Mouse (Mus musculus): ENCODE data around the gene P4ha1.

The P4ha1 gene

GRCm38 (mm10) chr10:59323488-59324161 lies 529 bp downstream of the P4ha1 start:
- no peak for DNase-seq (ENCODE audit: low read depth)

GRCm38 (mm10) chr10:59324311-59325165 lies 1.4 kb downstream of the P4ha1 start:
- no peak for DNase-seq (ENCODE audit: low read depth)

GRCm38 (mm10) chr10:59326612-59327315 lies 3.7 kb downstream of the P4ha1 start:
- no peak for DNase-seq (ENCODE audit: low read depth)

- DNase-seq (ENCODE audit: low read depth): no peak
These were observed 4.2 kb downstream of the P4ha1 start for GRCm38 (mm10) chr10:59327316-59327710.

GRCm38 (mm10) chr10:59331546-59332256 lies 8.6 kb downstream of the P4ha1 start:
- no peak for DNase-seq (ENCODE audit: low read depth)

- DNase-seq (ENCODE audit: low read depth): no peak
These were observed 10.3 kb downstream of the P4ha1 start for GRCm38 (mm10) chr10:59333400-59333799.

GRCm38 (mm10) chr10:59334899-59335798 lies 12.1 kb downstream of the P4ha1 start:
- DNase-seq (ENCODE audit: low read depth): no peak

- DNase-seq (ENCODE audit: low read depth): no peak
These were observed 13.0 kb downstream of the P4ha1 start for GRCm38 (mm10) chr10:59336124-59336523.

- no peak for DNase-seq (ENCODE audit: low read depth)
These were observed 23.5 kb downstream of the P4ha1 start for GRCm38 (mm10) chr10:59346560-59346959.

- DNase-seq (ENCODE audit: low read depth): peak; percentile 78
These were observed 25.1 kb downstream of the P4ha1 start for GRCm38 (mm10) chr10:59348200-59348599.

- no peak for DNase-seq (ENCODE audit: low read depth)
These were observed 26.4 kb downstream of the P4ha1 start for GRCm38 (mm10) chr10:59349536-59349935.

- no peak for DNase-seq (ENCODE audit: low read depth)
These were observed 30.0 kb downstream of the P4ha1 start for GRCm38 (mm10) chr10:59353065-59353464.

GRCm38 (mm10) chr10:59354120-59354519 lies 31.0 kb downstream of the P4ha1 start:
- DNase-seq (ENCODE audit: low read depth): no peak

GRCm38 (mm10) chr10:59355020-59355419 lies 31.9 kb downstream of the P4ha1 start:
- no peak for DNase-seq (ENCODE audit: low read depth)

- DNase-seq (ENCODE audit: low read depth): no peak
These were observed 35.6 kb downstream of the P4ha1 start for GRCm38 (mm10) chr10:59358744-59359143.

- DNase-seq (ENCODE audit: low read depth): no peak
These were observed 40.1 kb downstream of the P4ha1 start for GRCm38 (mm10) chr10:59363208-59363607.

- DNase-seq (ENCODE audit: low read depth): no peak
These were observed 41.5 kb downstream of the P4ha1 start for GRCm38 (mm10) chr10:59364551-59364950.

- no peak for DNase-seq (ENCODE audit: low read depth)
These were observed 42.9 kb downstream of the P4ha1 start for GRCm38 (mm10) chr10:59365804-59366589.

- no peak for DNase-seq (ENCODE audit: low read depth)
These were observed 43.6 kb downstream of the P4ha1 start for GRCm38 (mm10) chr10:59366746-59367145.

GRCm38 (mm10) chr10:59367206-59367605 lies 44.1 kb downstream of the P4ha1 start:
- DNase-seq (ENCODE audit: low read depth): no peak

All from c-Kit-positive CD71-positive TER-119-negative erythroid progenitor cells, embryonic 14.5 days (primary cell).